Mouse (Mus musculus): Measurements from ENCODE around the gene Mpped2. TPM values are rescaled to one million over a fixed set of nuclear protein-coding genes. Genes with fewer than 3 reads are reported as not detected.

Mpped2 gene
- polyA plus RNA-seq, 1 experiment from 2014 or later, result 23.1 TPM

- Histone ChIP-seq H3K27me3 (ENCODE audit: control insufficient read depth, insufficient read depth, low read depth, low read length) (no peaks in the 10 kb centered on the region), H3K36me3 (ENCODE audit: control insufficient read depth, insufficient read depth, low read length) (no peaks in the 10 kb centered on the region), H3K4me1 (replicated peaks; ENCODE audit: control insufficient read depth, insufficient read depth, low read length) (no peaks in the 10 kb centered on the region), H3K4me3 (ENCODE audit: low read length) (no peak overlapping the region), H3K9ac (ENCODE audit: low read length) (no peak overlapping the region), H3K9me3 (ENCODE audit: control insufficient read depth, low read length) (no peaks in the 10 kb centered on the region), H3K27ac (ENCODE audit: low read length) (no peak overlapping the region), H3K4me2 (ENCODE audit: low read depth, low read length) (no peak overlapping the region)
- WGBS, result 42% methylated on average over 3 of the region's 3 CpGs
- no peak for ATAC-seq (ENCODE audit: low read depth)
Observed at GRCm38 (mm10) chr2:106797855-106798254, 104.8 kb downstream of the Mpped2 start.

- Histone ChIP-seq H3K4me3 (ENCODE audit: low read length) (no peak overlapping the region), H3K27me3 (ENCODE audit: control insufficient read depth, insufficient read depth, low read depth, low read length) (no peaks in the 10 kb centered on the region), H3K36me3 (ENCODE audit: control insufficient read depth, insufficient read depth, low read length) (no peaks in the 10 kb centered on the region), H3K4me2 (ENCODE audit: low read depth, low read length) (no peak overlapping the region), H3K4me1 (replicated peaks; ENCODE audit: control insufficient read depth, insufficient read depth, low read length) (no peaks in the 10 kb centered on the region), H3K9me3 (ENCODE audit: control insufficient read depth, low read length) (no peaks in the 10 kb centered on the region), H3K27ac (ENCODE audit: low read length) (no peak overlapping the region), H3K9ac (ENCODE audit: low read length) (no peak overlapping the region)
- WGBS, result 41% methylated on average over 4 of the region's 4 CpGs
- ATAC-seq (ENCODE audit: low read depth), result no peak
Observed at GRCm38 (mm10) chr2:106798824-106799223, 105.8 kb downstream of the Mpped2 start.

DNA sequence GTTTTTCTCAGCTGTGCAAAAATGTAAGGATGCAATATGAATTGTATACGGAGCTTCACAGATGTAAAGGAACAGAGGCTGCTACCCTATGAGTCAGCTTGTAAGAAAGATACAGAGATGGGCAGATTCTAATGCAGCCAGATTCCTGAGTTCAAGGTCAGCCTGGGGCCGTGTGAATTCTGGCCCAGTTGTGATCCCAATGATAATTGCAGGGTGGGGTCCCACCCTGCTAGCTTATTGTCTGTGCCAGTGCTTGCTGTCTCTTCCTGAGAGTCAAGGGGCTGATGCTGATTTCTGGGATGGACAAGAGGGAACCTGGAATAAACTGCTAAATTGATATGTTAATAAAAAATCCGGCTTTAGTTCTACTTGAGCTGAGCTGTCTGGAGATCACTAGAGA lies 122.8 kb downstream of the Mpped2 start:
- WGBS, result 86% methylated on average over 3 of the region's 3 CpGs
- Histone ChIP-seq H3K4me1 (replicated peaks; ENCODE audit: control insufficient read depth, insufficient read depth, low read length) (no peaks in the 10 kb centered on the region; the same call in 1 of the 2 replicates), H3K9me3 (ENCODE audit: control insufficient read depth, low read length) (peaks cover 3% of the 10 kb centered on the region; the same call in 1 of the 2 replicates), H3K36me3 (ENCODE audit: control insufficient read depth, insufficient read depth, low read length) (no peaks in the 10 kb centered on the region), H3K27ac (ENCODE audit: low read length) (no peak overlapping the region), H3K4me3 (ENCODE audit: low read length) (no peak overlapping the region), H3K9ac (ENCODE audit: low read length) (no peak overlapping the region), H3K27me3 (ENCODE audit: control insufficient read depth, insufficient read depth, low read depth, low read length) (no peaks in the 10 kb centered on the region), H3K4me2 (ENCODE audit: low read depth, low read length) (no peak overlapping the region)
- no peak for ATAC-seq (ENCODE audit: low read depth)

GRCm38 (mm10) chr2:106821292-106821691 lies 128.2 kb downstream of the Mpped2 start:
- no peak overlapping the region for H3K4me3 ChIP-seq (ENCODE audit: low read length)
- no peaks in the 10 kb centered on the region for H3K4me1 ChIP-seq (replicated peaks; ENCODE audit: control insufficient read depth, insufficient read depth, low read length)
- H3K27me3 ChIP-seq (ENCODE audit: control insufficient read depth, insufficient read depth, low read depth, low read length), result no peaks in the 10 kb centered on the region
- H3K27ac ChIP-seq (ENCODE audit: low read length), result no peak overlapping the region
- no peaks in the 10 kb centered on the region for H3K36me3 ChIP-seq (ENCODE audit: control insufficient read depth, insufficient read depth, low read length)
- H3K9ac ChIP-seq (ENCODE audit: low read length), result no peak overlapping the region
- H3K4me2 ChIP-seq (ENCODE audit: low read depth, low read length), result no peak overlapping the region
- WGBS, result 68% methylated on average over 8 of the region's 8 CpGs
- ATAC-seq (ENCODE audit: low read depth), result no peak
- no peaks in the 10 kb centered on the region for H3K9me3 ChIP-seq (ENCODE audit: control insufficient read depth, low read length)

DNA sequence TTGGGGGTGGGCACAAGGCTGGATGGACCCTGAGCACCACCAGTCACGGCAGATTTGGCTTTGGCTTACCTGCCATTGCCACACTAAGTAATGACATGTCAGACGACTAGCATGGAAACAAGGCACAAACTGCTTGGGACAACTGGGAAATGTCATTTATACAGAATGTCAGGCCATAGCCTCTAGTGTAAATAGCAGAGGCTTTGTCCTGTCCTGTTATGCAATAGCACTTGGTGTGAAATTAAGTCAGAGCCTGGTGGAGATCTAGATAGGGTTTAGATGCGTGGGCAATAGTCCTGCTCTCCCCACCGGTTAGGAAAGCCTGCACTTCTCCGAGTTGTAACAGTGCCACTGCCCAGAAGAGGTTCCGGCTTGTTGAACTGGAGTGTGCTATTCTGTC lies 128.8 kb downstream of the Mpped2 start:
- no peaks in the 10 kb centered on the region for H3K36me3 ChIP-seq (ENCODE audit: control insufficient read depth, insufficient read depth, low read length)
- WGBS, result 56% methylated on average over 6 of the region's 6 CpGs
- no peaks in the 10 kb centered on the region for H3K27me3 ChIP-seq (ENCODE audit: control insufficient read depth, insufficient read depth, low read depth, low read length)
- ATAC-seq (ENCODE audit: low read depth), result 0 out of 2 replicates have a peak, but pooled peaks have one; percentile 17
- H3K4me2 ChIP-seq (ENCODE audit: low read depth, low read length), result no peak overlapping the region
- no peaks in the 10 kb centered on the region for H3K9me3 ChIP-seq (ENCODE audit: control insufficient read depth, low read length)
- no peaks in the 10 kb centered on the region for H3K4me1 ChIP-seq (replicated peaks; ENCODE audit: control insufficient read depth, insufficient read depth, low read length)
- peak overlapping the region; percentile 47; the same call in 1 of the 2 replicates for H3K27ac ChIP-seq (ENCODE audit: low read length)
- no peak overlapping the region for H3K9ac ChIP-seq (ENCODE audit: low read length)
- H3K4me3 ChIP-seq (ENCODE audit: low read length), result no peak overlapping the region

- H3K9ac ChIP-seq (ENCODE audit: low read length), result no peak overlapping the region
- H3K4me2 ChIP-seq (ENCODE audit: low read depth, low read length), result no peak overlapping the region
- 21% methylated on average over 5 of the region's 5 CpGs for WGBS
- peak; percentile 86 for ATAC-seq (ENCODE audit: low read depth)
- H3K27ac ChIP-seq (ENCODE audit: low read length), result peak overlapping the region; percentile 47; the same call in 1 of the 2 replicates
- no peaks in the 10 kb centered on the region for H3K4me1 ChIP-seq (replicated peaks; ENCODE audit: control insufficient read depth, insufficient read depth, low read length)
- H3K36me3 ChIP-seq (ENCODE audit: control insufficient read depth, insufficient read depth, low read length), result no peaks in the 10 kb centered on the region
- H3K27me3 ChIP-seq (ENCODE audit: control insufficient read depth, insufficient read depth, low read depth, low read length), result no peaks in the 10 kb centered on the region
- H3K4me3 ChIP-seq (ENCODE audit: low read length), result no peak overlapping the region
- no peaks in the 10 kb centered on the region for H3K9me3 ChIP-seq (ENCODE audit: control insufficient read depth, low read length)
Observed at GRCm38 (mm10) chr2:106822540-106822939, 129.5 kb downstream of the Mpped2 start.

DNA sequence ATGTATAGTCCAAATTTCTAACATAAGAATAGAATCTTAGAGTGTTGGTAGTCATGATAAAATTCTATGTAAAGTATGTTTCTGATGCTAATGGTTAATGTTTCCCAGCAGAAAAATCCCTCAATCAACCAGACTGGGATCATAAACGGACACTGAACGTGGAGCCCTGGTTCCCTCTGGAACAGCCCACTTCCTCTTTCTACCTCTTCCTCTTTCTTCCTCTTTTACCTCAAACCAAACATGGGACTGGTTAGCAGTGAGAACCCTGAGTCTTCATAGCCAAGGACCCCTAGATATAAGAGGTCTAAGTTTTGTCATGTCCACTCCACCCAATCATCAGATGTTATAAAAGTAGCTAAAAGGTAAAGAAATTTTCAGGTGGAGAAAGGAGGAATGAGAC lies 132.4 kb downstream of the Mpped2 start:
- Histone ChIP-seq H3K4me1 (replicated peaks; ENCODE audit: control insufficient read depth, insufficient read depth, low read length) (peaks cover 11% of the 10 kb centered on the region), H3K9ac (ENCODE audit: low read length) (no peak overlapping the region), H3K4me2 (ENCODE audit: low read depth, low read length) (no peak overlapping the region), H3K27ac (ENCODE audit: low read length) (no peak overlapping the region), H3K36me3 (ENCODE audit: control insufficient read depth, insufficient read depth, low read length) (no peaks in the 10 kb centered on the region), H3K4me3 (ENCODE audit: low read length) (no peak overlapping the region), H3K9me3 (ENCODE audit: control insufficient read depth, low read length) (no peaks in the 10 kb centered on the region), H3K27me3 (ENCODE audit: control insufficient read depth, insufficient read depth, low read depth, low read length) (no peaks in the 10 kb centered on the region)
- ATAC-seq (ENCODE audit: low read depth), result no peak
- WGBS, result 58% methylated on average over 2 of the region's 2 CpGs

GRCm38 (mm10) chr2:106826023-106826422 lies 133.0 kb downstream of the Mpped2 start:
- H3K27me3 ChIP-seq (ENCODE audit: control insufficient read depth, insufficient read depth, low read depth, low read length), result no peaks in the 10 kb centered on the region
- H3K27ac ChIP-seq (ENCODE audit: low read length), result no peak overlapping the region
- H3K9ac ChIP-seq (ENCODE audit: low read length), result no peak overlapping the region
- no peaks in the 10 kb centered on the region for H3K9me3 ChIP-seq (ENCODE audit: control insufficient read depth, low read length)
- H3K36me3 ChIP-seq (ENCODE audit: control insufficient read depth, insufficient read depth, low read length), result no peaks in the 10 kb centered on the region
- ATAC-seq (ENCODE audit: low read depth), result no peak
- H3K4me1 ChIP-seq (replicated peaks; ENCODE audit: control insufficient read depth, insufficient read depth, low read length), result peaks cover 11% of the 10 kb centered on the region
- H3K4me2 ChIP-seq (ENCODE audit: low read depth, low read length), result no peak overlapping the region
- 83% methylated on average over 1 of the region's 1 CpGs for WGBS
- no peak overlapping the region for H3K4me3 ChIP-seq (ENCODE audit: low read length)

DNA sequence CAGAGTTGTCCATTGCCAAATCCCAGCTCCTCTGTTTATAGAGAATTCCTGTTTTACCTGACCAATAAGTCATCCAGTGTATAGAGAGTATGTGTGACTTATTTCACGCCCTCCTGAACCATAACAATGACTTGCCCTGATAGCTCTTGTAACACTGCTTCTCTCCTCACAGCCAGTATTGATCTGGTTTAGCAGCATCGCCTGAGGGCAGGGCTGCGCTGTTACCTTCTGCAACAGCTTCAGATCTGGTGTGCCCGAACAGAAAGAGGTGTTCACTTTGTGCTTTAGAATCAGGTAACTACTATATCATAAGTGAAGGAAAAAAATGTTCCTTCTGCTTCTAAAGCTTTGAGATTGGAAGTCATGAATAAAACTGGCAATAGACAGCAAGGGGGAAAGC lies 133.7 kb downstream of the Mpped2 start:
- H3K27ac ChIP-seq (ENCODE audit: low read length), result no peak overlapping the region
- 87% methylated on average over 4 of the region's 4 CpGs for WGBS
- no peaks in the 10 kb centered on the region for H3K9me3 ChIP-seq (ENCODE audit: control insufficient read depth, low read length)
- H3K4me2 ChIP-seq (ENCODE audit: low read depth, low read length), result no peak overlapping the region
- no peak overlapping the region for H3K4me3 ChIP-seq (ENCODE audit: low read length)
- no peaks in the 10 kb centered on the region for H3K27me3 ChIP-seq (ENCODE audit: control insufficient read depth, insufficient read depth, low read depth, low read length)
- H3K4me1 ChIP-seq (replicated peaks; ENCODE audit: control insufficient read depth, insufficient read depth, low read length), result peaks cover 11% of the 10 kb centered on the region
- no peak for ATAC-seq (ENCODE audit: low read depth)
- no peaks in the 10 kb centered on the region for H3K36me3 ChIP-seq (ENCODE audit: control insufficient read depth, insufficient read depth, low read length)
- no peak overlapping the region for H3K9ac ChIP-seq (ENCODE audit: low read length)
